Mouse (Mus musculus): ENCODE data around the gene Trappc3. TPM values are rescaled to one million over a fixed set of nuclear protein-coding genes. Genes with fewer than 3 reads are reported as not detected.

Trappc3 gene
- total and polyA plus RNA-seq, 3 experiments = 71.0 to 72.0 TPM; not detected in 1

DNA sequence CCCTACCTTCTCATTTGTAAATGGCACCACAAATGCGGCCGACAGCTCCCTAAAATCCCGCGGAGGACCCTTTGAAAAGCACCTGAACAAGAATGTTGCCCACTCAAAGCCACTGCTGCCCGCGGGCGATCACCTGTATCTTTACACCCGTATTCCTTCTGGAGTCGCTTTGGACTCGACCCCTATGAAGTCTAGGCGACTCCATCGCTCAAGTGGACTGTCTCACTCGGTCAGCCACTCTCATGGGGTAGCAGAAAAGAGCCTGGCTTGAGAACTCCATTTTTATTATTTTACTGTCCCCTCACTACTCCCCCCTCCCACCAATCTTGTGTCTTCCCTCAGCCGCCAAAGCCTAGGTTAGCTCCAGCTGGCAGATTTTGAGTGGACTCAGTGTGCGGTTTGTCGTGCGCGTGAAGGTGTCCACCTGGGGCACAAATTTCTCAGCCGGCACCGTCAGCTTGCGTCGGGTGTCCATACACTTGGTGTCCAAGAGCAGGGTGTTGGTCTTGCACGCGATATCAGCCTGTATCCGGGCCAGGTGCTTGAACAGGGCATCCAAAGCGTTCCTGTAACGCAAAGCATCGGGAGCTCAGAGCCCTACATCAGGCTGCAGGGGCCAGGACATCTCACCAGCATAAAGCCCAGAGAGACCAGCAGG lies 59.9 kb downstream of the Trappc3 start:
- no peak for DNase-seq (ENCODE audit: low read depth, low spot score)

DNA sequence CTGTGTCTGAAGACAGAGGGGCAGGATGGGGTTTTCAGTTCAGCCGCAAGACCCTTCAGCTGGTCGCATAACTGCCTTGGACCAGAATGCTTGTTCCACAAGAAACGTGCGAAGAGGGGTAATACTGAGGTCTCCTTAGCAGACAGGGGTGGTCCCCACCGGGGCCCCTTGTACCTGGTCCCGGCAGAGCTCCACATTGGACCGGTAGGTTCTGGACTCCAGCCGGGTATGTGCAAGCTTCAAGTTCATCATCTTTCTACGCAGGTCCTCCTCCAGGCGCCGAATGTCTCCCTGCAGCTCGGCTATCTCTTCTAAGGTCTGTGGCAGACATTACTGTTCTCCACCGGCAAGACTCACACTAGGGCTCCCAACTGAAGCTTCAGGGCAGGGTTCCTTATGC lies 60.5 kb downstream of the Trappc3 start:
- H3K27me3 ChIP-seq (ENCODE audit: control insufficient read depth in 1 of 2, insufficient read depth in 2 of 2, low read length in 2 of 2) = no peaks in the 10 kb centered on the region
- H3K4me1 ChIP-seq (ENCODE audit: control insufficient read depth in 1 of 2, insufficient read depth in 2 of 2, low read length in 2 of 2) = peaks cover 3 to 6% of the 10 kb centered on the region in 2 experiments; a peak in 1 of 4 replicates
- no peak overlapping the region for H3K4me3 ChIP-seq (ENCODE audit: control insufficient read depth in 1 of 2, insufficient read depth in 1 of 2, low read depth in 2 of 2, low read length in 2 of 2)
- TF ChIP-seq POLR2A (IDR thresholded peaks at IDR 0.05; ENCODE audit: control insufficient read depth in 1 of 2, insufficient read depth in 1 of 2, low read depth in 1 of 2, low read length in 2 of 2, poor library complexity in 1 of 2) = no peak
- DNase-seq (ENCODE audit: low read depth, low spot score) = no peak
- H3K9ac ChIP-seq (ENCODE audit: control insufficient read depth, low read depth, low read length, poor library complexity, severe bottlenecking) = no peak overlapping the region
- H3K9me3 ChIP-seq (replicated peaks; ENCODE audit: insufficient read depth, low read length) = no peaks in the 10 kb centered on the region
- H3K27ac ChIP-seq (ENCODE audit: control insufficient read depth, low read depth, low read length) = no peak overlapping the region
- peaks cover 0 to 4% of the 10 kb centered on the region in 2 experiments; a peak in 2 of 4 replicates for H3K36me3 ChIP-seq (ENCODE audit: control insufficient read depth in 1 of 2, insufficient read depth in 2 of 2, low read length in 2 of 2)
- peaks cover 14% of the 10 kb centered on the region for H3K79me2 ChIP-seq (ENCODE audit: control insufficient read depth, insufficient read depth, low read length, poor library complexity)

More for the DNA sequence above, 59.9 kb downstream of the Trappc3 start:
- peak overlapping the region in 1 of 2 experiments; percentile 14; a peak in 1 of 4 replicates for H3K4me3 ChIP-seq (ENCODE audit: control insufficient read depth in 1 of 2, insufficient read depth in 1 of 2, low read depth in 2 of 2, low read length in 2 of 2)
- no peaks in the 10 kb centered on the region for H3K27me3 ChIP-seq (ENCODE audit: control insufficient read depth in 1 of 2, insufficient read depth in 2 of 2, low read length in 2 of 2)
- H3K9ac ChIP-seq (ENCODE audit: control insufficient read depth, low read depth, low read length, poor library complexity, severe bottlenecking) = no peak overlapping the region
- peaks cover 3 to 6% of the 10 kb centered on the region in 2 experiments; a peak in 1 of 4 replicates for H3K4me1 ChIP-seq (ENCODE audit: control insufficient read depth in 1 of 2, insufficient read depth in 2 of 2, low read length in 2 of 2)
- H3K79me2 ChIP-seq (ENCODE audit: control insufficient read depth, insufficient read depth, low read length, poor library complexity) = peaks cover 14% of the 10 kb centered on the region
- no peak overlapping the region for H3K27ac ChIP-seq (ENCODE audit: control insufficient read depth, low read depth, low read length)
- no peaks in the 10 kb centered on the region for H3K9me3 ChIP-seq (replicated peaks; ENCODE audit: insufficient read depth, low read length)
- peaks cover 0 to 4% of the 10 kb centered on the region in 2 experiments; a peak in 2 of 4 replicates for H3K36me3 ChIP-seq (ENCODE audit: control insufficient read depth in 1 of 2, insufficient read depth in 2 of 2, low read length in 2 of 2)
- no peak for TF ChIP-seq MYB (IDR thresholded peaks at IDR 0.05; ENCODE audit: low read depth, low read length)
- no peak for TF ChIP-seq TAL1 (IDR thresholded peaks at IDR 0.05; ENCODE audit: low read length)
- TF ChIP-seq MXI1 (IDR thresholded peaks at IDR 0.05; ENCODE audit: low read depth, low read length) = no peak
- TF ChIP-seq SIN3A (IDR thresholded peaks at IDR 0.05; ENCODE audit: low read length) = no peak
- no peak for TF ChIP-seq RAD21 (IDR thresholded peaks at IDR 0.05; ENCODE audit: low read depth, low read length)
- TF ChIP-seq CHD1 (IDR thresholded peaks at IDR 0.05; ENCODE audit: low read depth, low read length) = no peak
- TF ChIP-seq E2F4 (IDR thresholded peaks at IDR 0.05; ENCODE audit: borderline replicate concordance, low read depth, low read length) = no peak
- TF ChIP-seq SMC3 (IDR thresholded peaks at IDR 0.05; ENCODE audit: low read depth, low read length) = no peak
- no peak for TF ChIP-seq BHLHE40 (IDR thresholded peaks at IDR 0.05; ENCODE audit: borderline replicate concordance, low read depth, low read length)
- no peak for TF ChIP-seq EP300 (IDR thresholded peaks at IDR 0.05; ENCODE audit: low read depth in 1 of 2, low read length in 2 of 2)
- TF ChIP-seq POLR2AphosphoS5 (IDR thresholded peaks at IDR 0.05; ENCODE audit: borderline replicate concordance, low read depth, low read length) = no peak
- no peak for TF ChIP-seq ZKSCAN1 (IDR thresholded peaks at IDR 0.05; ENCODE audit: low read depth, low read length)
- no peak for TF ChIP-seq ETS1 (IDR thresholded peaks at IDR 0.05; ENCODE audit: low read depth, low read length)
- TF ChIP-seq MAZ (IDR thresholded peaks at IDR 0.05; ENCODE audit: low read depth, low read length) = no peak
- no peak for TF ChIP-seq GATA1 (IDR thresholded peaks at IDR 0.05; ENCODE audit: low read depth, low read length)
- no peak for TF ChIP-seq CTCF (IDR thresholded peaks at IDR 0.05 in 2 of 3, conservative IDR thresholded peaks at IDR 0.05 in 1 of 3; ENCODE audit: control insufficient read depth in 1 of 3, insufficient read depth in 1 of 3, low read depth in 2 of 3, low read length in 3 of 3, poor library complexity in 1 of 3, severe bottlenecking in 1 of 3)
- no peak for TF ChIP-seq MEF2A (IDR thresholded peaks at IDR 0.05; ENCODE audit: extremely low read depth, insufficient replicate concordance, low read depth, low read length, poor library complexity, severe bottlenecking)
- no peak for TF ChIP-seq JUND (IDR thresholded peaks at IDR 0.05; ENCODE audit: low read depth, low read length)
- no peak for TF ChIP-seq UBTF (IDR thresholded peaks at IDR 0.05; ENCODE audit: borderline replicate concordance, insufficient read depth, low read depth, low read length)
